Mouse (Mus musculus) heart, postnatal 10 days (tissue): ENCODE measurements around the gene Nkiras1. TPM values are rescaled to one million over a fixed set of nuclear protein-coding genes. Genes with fewer than 3 reads are reported as not detected.

Experiments used
- total RNA-seq, 2 experiments: library from RNA; stranded (reverse); gene quantifications; 2 replicates each; pipeline ENCODE4 v1.2.3; 2021

Nkiras1 gene
- total RNA-seq, 2 experiments from 2014 or later: 28.2 to 29.6 TPM

Other genes with a start within 250 kb of the Nkiras1 start
- gene Nr1d2, start 32.0 kb upstream of the Nkiras1 start, total RNA-seq: 10 to 100 TPM; 47.2 to 48.0 TPM
- gene Rpl15, start 255 bp downstream of the Nkiras1 start, total RNA-seq: 100 to 1,000 TPM; 793 to 803 TPM
- 10 to 100 TPM; 36.6 to 42.3 TPM for gene Ube2e1, start 60.7 kb downstream of the Nkiras1 start, total RNA-seq